Mouse (Mus musculus) cerebellum, adult 9-11 months (tissue): ENCODE results near the gene Gm28102.
"Not testable (repeated sequence)": the region's sequence is repeated elsewhere in the genome, so short reads cannot be mapped to it uniquely, and the experiment has no call there.

Source experiments
- DNase-seq: peaks from one replicate; pipeline ENCODE4 v3.0.0; 2022

The Gm28102 gene

DNA sequence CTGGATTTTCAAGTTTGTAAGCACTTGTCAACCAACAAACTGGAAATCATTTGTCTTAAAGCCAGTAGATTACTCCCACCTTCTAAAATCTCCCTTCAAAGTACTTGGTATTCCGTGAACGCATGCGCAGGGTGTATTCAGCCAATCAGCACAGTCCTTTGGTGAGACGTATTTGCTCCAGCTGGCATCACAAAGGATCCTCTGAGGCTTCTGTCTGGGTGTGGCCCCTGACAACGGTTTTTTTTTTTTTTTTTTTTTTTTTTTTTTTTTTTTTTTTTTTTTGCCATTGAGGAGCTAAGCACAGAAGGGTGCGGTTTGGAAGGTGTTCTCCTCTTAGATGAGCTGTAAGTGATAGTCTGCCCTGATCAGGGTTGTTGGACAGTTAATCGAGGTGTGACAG, at the start of gene Gm28102:
TSS of gene Gm28102 (plus strand) at position 301 of the 400 bp plus-strand sequence.
- not testable (repeated sequence) for DNase-seq
